Mouse (Mus musculus) hindbrain, embryonic 12.5 days (tissue): ENCODE results near the gene Art3. TPM values are rescaled to one million over a fixed set of nuclear protein-coding genes. Genes with fewer than 3 reads are reported as not detected.

ENCODE experiments used
- ATAC-seq: fragments of 200-750 bp; cut with Nextera tagmentation; 2 replicates; pipeline ENCODE4 v1.8.0; 2017; ENCODE audit warnings: moderate TSS enrichment; ENCODE audit not compliant: low FRiP score
- H3K27ac ChIP-seq: fragments of 300-500 bp; sonication (generic); 2 replicates; pipeline ENCODE4 v1.5.1; 2016; ENCODE audit warnings: mild to moderate bottlenecking
- H3K27me3 ChIP-seq: fragments of 300-500 bp; sonication (generic); 2 replicates; pipeline ENCODE4 v1.6.1; 2016; ENCODE audit warnings: mild to moderate bottlenecking
- H3K36me3 ChIP-seq: fragments of 300-500 bp; sonication (generic); 2 replicates; pipeline ENCODE4 v1.6.1; 2016; ENCODE audit warnings: mild to moderate bottlenecking
- H3K4me1 ChIP-seq: fragments of 300-500 bp; sonication (generic); 2 replicates; pipeline ENCODE4 v1.6.1; 2016
- H3K4me2 ChIP-seq: fragments of 300-500 bp; sonication (generic); replicated peaks from 2 replicates; pipeline ENCODE4 v1.6.1; 2016; ENCODE audit warnings: mild to moderate bottlenecking
- H3K4me3 ChIP-seq: fragments of 300-500 bp; sonication (generic); 2 replicates; pipeline ENCODE4 v1.5.1; 2016; ENCODE audit warnings: mild to moderate bottlenecking
- H3K9ac ChIP-seq: fragments of 300-500 bp; sonication (generic); 2 replicates; pipeline ENCODE4 v1.6.1; 2016; ENCODE audit warnings: mild to moderate bottlenecking, moderate library complexity
- H3K9me3 ChIP-seq: fragments of 300-500 bp; sonication (generic); replicated peaks from 2 replicates; pipeline ENCODE4 v1.6.1; 2016; ENCODE audit warnings: mild to moderate bottlenecking
- WGBS: fragments of 180-500 bp; shearing (Covaris S2); methylation state at CpG from one replicate; pipeline ENCODE4 v1.1.7; 2016; 5-methylcytosine and 5-hydroxymethylcytosine counted together
- microRNA-seq: library from miRNA; unstranded; fragments of <30 nt; microRNA quantifications from one replicate; pipeline ENCODE4, GENCODE M21; 2017
- polyA plus RNA-seq: library from polyadenylated mRNA; unstranded; fragments of >200 nt; fragmentation: Nextera tagmentation; extraction: Ambion mirVana; gene quantifications from 2 replicates; pipeline ENCODE4 v1.2.1, GENCODE M21; 2016

Art3 gene
- polyA plus RNA-seq, 1 experiment from 2014 or later = 5.0 TPM

- H3K36me3 ChIP-seq = no peaks in the 10 kb centered on the region
- ATAC-seq = no peak
- 87% methylated on average over 8 of the region's 8 CpGs for WGBS
Observed at GRCm38 (mm10) chr5:92438540-92438939, 106.9 kb downstream of the Art3 start.

GRCm38 (mm10) chr5:92441494-92441893, 109.9 kb downstream of the Art3 start:
- H3K9ac ChIP-seq = no peak overlapping the region
- 84% methylated on average over 5 of the region's 5 CpGs for WGBS
- H3K4me1 ChIP-seq = no peaks in the 10 kb centered on the region
- no peak overlapping the region for H3K4me2 ChIP-seq
- no peak overlapping the region for H3K4me3 ChIP-seq
- no peaks in the 10 kb centered on the region for H3K9me3 ChIP-seq
- no peak overlapping the region for H3K27ac ChIP-seq
- H3K36me3 ChIP-seq = peaks cover 15% of the 10 kb centered on the region
- ATAC-seq = no peak
- no peaks in the 10 kb centered on the region for H3K27me3 ChIP-seq

More at GRCm38 (mm10) chr5:92438540-92438939, 106.9 kb downstream of the Art3 start:
- Histone ChIP-seq H3K4me2 (no peak overlapping the region), H3K9ac (no peak overlapping the region), H3K4me1 (peaks cover 9% of the 10 kb centered on the region), H3K27ac (no peak overlapping the region), H3K27me3 (no peaks in the 10 kb centered on the region), H3K9me3 (no peaks in the 10 kb centered on the region), H3K4me3 (no peak overlapping the region)

- Histone ChIP-seq H3K4me3 (no peak overlapping the region), H3K36me3 (peaks cover 28% of the 10 kb centered on the region), H3K9ac (no peak overlapping the region), H3K4me2 (no peak overlapping the region), H3K9me3 (no peaks in the 10 kb centered on the region), H3K4me1 (no peaks in the 10 kb centered on the region), H3K27ac (no peak overlapping the region), H3K27me3 (no peaks in the 10 kb centered on the region)
- 89% methylated on average over 7 of the region's 7 CpGs for WGBS
- no peak for ATAC-seq
Observed at GRCm38 (mm10) chr5:92442914-92443313, 111.3 kb downstream of the Art3 start.

GRCm38 (mm10) chr5:92445016-92445415, 113.4 kb downstream of the Art3 start:
- H3K4me1 ChIP-seq = no peaks in the 10 kb centered on the region

GRCm38 (mm10) chr5:92446736-92447135, 115.1 kb downstream of the Art3 start:
- H3K4me2 ChIP-seq = no peak overlapping the region
- WGBS = 92% methylated on average over 5 of the region's 5 CpGs
- H3K4me3 ChIP-seq = no peak overlapping the region
- H3K27ac ChIP-seq = no peak overlapping the region
- ATAC-seq = no peak
- H3K9ac ChIP-seq = no peak overlapping the region
- no peaks in the 10 kb centered on the region for H3K4me1 ChIP-seq
- H3K9me3 ChIP-seq = no peaks in the 10 kb centered on the region
- H3K27me3 ChIP-seq = no peaks in the 10 kb centered on the region
- peaks cover 66% of the 10 kb centered on the region for H3K36me3 ChIP-seq

More at GRCm38 (mm10) chr5:92445016-92445415, 113.4 kb downstream of the Art3 start:
- H3K36me3 ChIP-seq = peaks cover 49% of the 10 kb centered on the region
- H3K4me3 ChIP-seq = no peak overlapping the region
- no peak overlapping the region for H3K9ac ChIP-seq
- H3K9me3 ChIP-seq = no peaks in the 10 kb centered on the region
- no peaks in the 10 kb centered on the region for H3K27me3 ChIP-seq
- WGBS = 87% methylated on average over 2 of the region's 2 CpGs
- no peak overlapping the region for H3K27ac ChIP-seq
- ATAC-seq = no peak
- no peak overlapping the region for H3K4me2 ChIP-seq

GRCm38 (mm10) chr5:92452876-92453275, 121.2 kb downstream of the Art3 start:
- 90% methylated on average over 5 of the region's 5 CpGs for WGBS
- no peak for ATAC-seq
- Histone ChIP-seq H3K4me2 (no peak overlapping the region), H3K36me3 (peaks cover 75% of the 10 kb centered on the region), H3K4me1 (no peaks in the 10 kb centered on the region), H3K4me3 (no peak overlapping the region), H3K27me3 (no peaks in the 10 kb centered on the region), H3K27ac (no peak overlapping the region), H3K9ac (no peak overlapping the region), H3K9me3 (no peaks in the 10 kb centered on the region)

- Histone ChIP-seq H3K27ac (no peak overlapping the region), H3K4me1 (no peaks in the 10 kb centered on the region), H3K27me3 (no peaks in the 10 kb centered on the region), H3K4me3 (no peak overlapping the region), H3K9ac (no peak overlapping the region), H3K36me3 (peaks cover 45% of the 10 kb centered on the region), H3K9me3 (no peaks in the 10 kb centered on the region), H3K4me2 (no peak overlapping the region)
- no peak for ATAC-seq
- 79% methylated on average over 2 of the region's 2 CpGs for WGBS
Observed at GRCm38 (mm10) chr5:92457410-92457809, 125.8 kb downstream of the Art3 start.

GRCm38 (mm10) chr5:92458726-92459125, 127.1 kb downstream of the Art3 start:
- Histone ChIP-seq H3K4me1 (no peaks in the 10 kb centered on the region), H3K27ac (no peak overlapping the region), H3K4me3 (no peak overlapping the region), H3K27me3 (no peaks in the 10 kb centered on the region), H3K9me3 (no peaks in the 10 kb centered on the region), H3K9ac (no peak overlapping the region), H3K36me3 (peaks cover 35% of the 10 kb centered on the region), H3K4me2 (no peak overlapping the region)
- 45% methylated on average over 5 of the region's 5 CpGs for WGBS
- no peak for ATAC-seq

- no peak for ATAC-seq
- Histone ChIP-seq H3K4me1 (no peaks in the 10 kb centered on the region), H3K9ac (no peak overlapping the region), H3K27me3 (no peaks in the 10 kb centered on the region), H3K4me2 (no peak overlapping the region), H3K27ac (no peak overlapping the region), H3K4me3 (no peak overlapping the region), H3K36me3 (peaks cover 20% of the 10 kb centered on the region), H3K9me3 (no peaks in the 10 kb centered on the region)
- WGBS = 23% methylated on average over 5 of the region's 5 CpGs
Observed at GRCm38 (mm10) chr5:92461321-92461720, 129.7 kb downstream of the Art3 start.

Small RNA genes within 50 kb of the gene (microRNA-seq; reads per million reads assigned to microRNA genes)
- not detected for gene Mir6415

Other genes with a start within 250 kb of the Art3 start
- 334 and 368 TPM in 2 replicates for gene G3bp2, start 248.1 kb upstream of the Art3 start, polyA plus RNA-seq
- gene Uso1, start 193.9 kb upstream of the Art3 start, polyA plus RNA-seq = 55.4 and 55.6 TPM in 2 replicates
- not detected in 2 replicates for gene U90926, start 116.4 kb upstream of the Art3 start, polyA plus RNA-seq
- 0.36 and 0.53 TPM in 2 replicates for gene Ppef2, start 75.5 kb upstream of the Art3 start, polyA plus RNA-seq
- gene Naaa, start 53.7 kb upstream of the Art3 start, polyA plus RNA-seq = 8.2 and 9.5 TPM in 2 replicates
- 36.9 and 39.0 TPM in 2 replicates for gene Sdad1, start 21.3 kb upstream of the Art3 start, polyA plus RNA-seq
- not detected in 2 replicates for gene Cxcl9, start 3.7 kb upstream of the Art3 start, polyA plus RNA-seq
- gene Cxcl10, start 17.1 kb downstream of the Art3 start, polyA plus RNA-seq = 0.26 and 0.50 TPM in 2 replicates
- gene Nup54, start 103.4 kb downstream of the Art3 start, polyA plus RNA-seq = 46.2 and 59.8 TPM in 2 replicates
- gene Scarb2, start 175.0 kb downstream of the Art3 start, polyA plus RNA-seq = 16.2 and 17.1 TPM in 2 replicates
- not detected in 2 replicates for gene Fam47e, start 223.2 kb downstream of the Art3 start, polyA plus RNA-seq